Mouse (Mus musculus): Measurements from ENCODE around the gene Strip2.

DNA sequence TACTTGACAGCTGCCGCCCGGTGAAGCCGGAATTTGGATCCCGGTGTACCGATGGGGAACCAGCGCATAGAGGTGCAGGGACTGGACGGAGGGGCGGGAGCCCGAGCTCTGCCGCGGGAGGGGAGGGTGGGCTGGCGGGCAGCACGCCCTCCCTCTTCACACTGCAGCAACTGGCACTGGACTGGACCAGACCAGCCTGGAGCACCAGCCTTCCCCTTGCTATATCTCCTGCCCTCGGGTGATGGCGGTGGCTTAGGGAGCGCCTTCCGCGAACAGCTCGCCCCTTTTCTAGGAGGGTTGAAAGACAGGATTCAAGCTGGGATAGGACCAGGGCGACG is 540 bp downstream of the Strip2 start:
- TF ChIP-seq POLR2A (IDR thresholded peaks at IDR 0.05; ENCODE audit: borderline replicate concordance, extremely low read depth, low read depth, low read length) (no peak), CTCF (IDR thresholded peaks at IDR 0.05; ENCODE audit: insufficient read depth, low read length) (no peak)
